Comparison of ENCODE assay signal across 9 mouse cellular contexts in the genomic region with DNA sequence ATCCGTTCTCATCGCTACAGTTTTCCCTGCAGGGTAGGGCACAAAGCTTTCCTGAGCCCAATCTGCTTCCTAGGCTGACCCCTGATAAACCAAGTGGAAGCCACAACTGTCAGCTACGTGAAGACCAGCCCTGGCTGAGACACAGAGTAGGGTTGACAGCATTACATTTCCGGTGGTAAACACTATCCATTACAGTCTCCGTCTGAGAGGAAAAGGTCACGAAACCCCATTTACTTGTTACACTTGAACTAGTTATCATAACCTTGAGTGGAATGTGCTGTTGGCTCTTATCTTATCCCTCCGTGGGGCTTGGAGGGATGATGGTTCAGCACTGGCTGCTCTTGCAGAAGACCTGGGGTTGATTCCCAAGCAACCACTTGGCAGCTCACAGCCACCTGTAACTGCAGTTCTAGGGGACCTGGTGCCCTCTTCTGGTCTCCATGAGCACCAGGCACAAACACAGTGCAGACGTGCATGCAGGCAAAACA.
DNase-seq lines count a peak whose midpoint lies in the region; ATAC-seq lines count a peak whose summit lies in the region.
"Had no signal": no experiment of that assay in that cellular context is flagged by ENCODE, and none has a peak within 500 bp of the region (broad histone marks: within the 10 kb centered on the region; RNA-seq: fewer than 3 reads in every experiment).

No protein-coding gene starts in this region.

- no peak overlapping the region for H3K9ac ChIP-seq in midbrain, embryonic 14.5 days (replicated peaks; ENCODE audit: low read length)
- H3K9ac ChIP-seq: neural tube, embryonic 12.5 days had no signal

- H3K36me3 ChIP-seq in midbrain, embryonic 10.5 days, result peaks cover 29% of the 10 kb centered on the region
- no peaks in the 10 kb centered on the region for H3K36me3 ChIP-seq in midbrain, embryonic 14.5 days (ENCODE audit: control insufficient read depth, insufficient read depth, low read length)

- DNase-seq in heart, adult 11 months, result peak; percentile 84
- DNase-seq in heart, adult 9 months (ENCODE audit: low spot score in 2 of 2), result no peak
- no peak for DNase-seq in midbrain, embryonic 10.5 days (ENCODE audit: low spot score)
- DNase-seq in midbrain, embryonic 14.5 days, result no peak
- peak; percentile 63 for DNase-seq in induced T-regulatory cell, adult 2 months (ENCODE audit: low read depth)
- DNase-seq in retina, postnatal 1 day, result peak; percentile 38
- DNase-seq in cerebellum, adult 11-12 months, result no peak

- no peak for ATAC-seq in midbrain, embryonic 14.5 days (ENCODE audit: low FRiP score, low TSS enrichment)
- ATAC-seq in inflammation-experienced regulatory T-cells, adult 6 months, result no peak

- peaks cover 18% of the 10 kb centered on the region for H3K4me1 ChIP-seq in midbrain, embryonic 10.5 days
- no peaks in the 10 kb centered on the region for H3K4me1 ChIP-seq in midbrain, embryonic 14.5 days (ENCODE audit: control insufficient read depth, insufficient read depth, low read length)

- 86% methylated on average over 8 of the region's 8 CpGs for WGBS in midbrain, embryonic 10.5 days
- WGBS in midbrain, embryonic 14.5 days, result 90% methylated on average over 8 of the region's 8 CpGs

- 0 out of 2 replicates have a peak, but pooled peaks cover 4% of the 10 kb centered on the region for H3K9me3 ChIP-seq in midbrain, embryonic 10.5 days (replicated peaks)
- no peaks in the 10 kb centered on the region for H3K9me3 ChIP-seq in midbrain, embryonic 14.5 days (ENCODE audit: control insufficient read depth, low read length)
- H3K9me3 ChIP-seq: neural tube, embryonic 12.5 days had no signal

- peak overlapping the region; percentile 24 for H3K27ac ChIP-seq in midbrain, embryonic 10.5 days (replicated peaks)
- no peak overlapping the region for H3K27ac ChIP-seq in midbrain, embryonic 14.5 days (replicated peaks; ENCODE audit: low read depth, low read length)
- H3K27ac ChIP-seq: neural tube, embryonic 12.5 days had no signal

- H3K4me3 ChIP-seq in midbrain, embryonic 10.5 days, result no peak overlapping the region
- H3K4me3 ChIP-seq in midbrain, embryonic 14.5 days (replicated peaks; ENCODE audit: low read depth, low read length), result no peak overlapping the region
- H3K4me3 ChIP-seq: neural tube, embryonic 12.5 days had no signal

- no peaks in the 10 kb centered on the region for H3K27me3 ChIP-seq in midbrain, embryonic 10.5 days (ENCODE audit: low read depth, poor library complexity, severe bottlenecking)
- H3K27me3 ChIP-seq in midbrain, embryonic 14.5 days (ENCODE audit: control insufficient read depth, insufficient read depth, low read length), result no peaks in the 10 kb centered on the region
- H3K27me3 ChIP-seq: neural tube, embryonic 12.5 days had no signal

- no peak overlapping the region for H3K4me2 ChIP-seq in midbrain, embryonic 14.5 days (ENCODE audit: low read length)
- H3K4me2 ChIP-seq: neural tube, embryonic 12.5 days had no signal

Comparison
In these comparisons a context has a peak if more than half of its experiments do, and no peak if none do; other contexts are left out.
1. DNase-seq: peak in heart, adult 11 months (single experiment), induced T-regulatory cell, adult 2 months (single experiment) and retina, postnatal 1 day (single experiment); none in heart, adult 9 months (0 of 2), midbrain, embryonic 10.5 days (single experiment), midbrain, embryonic 14.5 days (single experiment) and cerebellum, adult 11-12 months (single experiment).